Comparison of ENCODE assay signal across 28 mouse cellular contexts in genomic region chr12:86030932-86031331, GRCm38 (mm10). TPM values are rescaled to one million over a fixed set of nuclear protein-coding genes. Genes with fewer than 3 reads are reported as not detected.
DNase-seq lines count a peak whose midpoint lies in the region; ATAC-seq and TF ChIP-seq lines count a peak whose summit lies in the region.
"Had no signal": no experiment of that assay in that cellular context is flagged by ENCODE, and none has a peak within 500 bp of the region (broad histone marks: within the 10 kb centered on the region; RNA-seq: fewer than 3 reads in every experiment).

No protein-coding gene starts in this region.

- H3K9me3 ChIP-seq in liver, embryonic 12.5 days (replicated peaks), result no peaks in the 10 kb centered on the region
- no peaks in the 10 kb centered on the region for H3K9me3 ChIP-seq in limb, embryonic 10.5 days (replicated peaks)
- H3K9me3 ChIP-seq in liver, embryonic 15.5 days (replicated peaks), result no peaks in the 10 kb centered on the region
- H3K9me3 ChIP-seq in midbrain, postnatal 0 days (ENCODE audit: low read length), result no peaks in the 10 kb centered on the region
- H3K9me3 ChIP-seq in forebrain, embryonic 11.5 days (ENCODE audit: control insufficient read depth, low read length), result no peaks in the 10 kb centered on the region
- H3K9me3 ChIP-seq: embryonic facial prominence, embryonic 10.5 days; embryonic facial prominence, embryonic 13.5 days; forebrain, embryonic 13.5 days; hindbrain, embryonic 12.5 days; hindbrain, embryonic 15.5 days had no signal

- peak; percentile 59 for ATAC-seq in liver, embryonic 12.5 days
- 0 out of 2 replicates have a peak, but pooled peaks have one; percentile 22 for ATAC-seq in liver, embryonic 15.5 days (ENCODE audit: insufficient read depth)
- peak; percentile 28 for ATAC-seq in megakaryocyte-erythroid progenitor cell, adult 5-6 weeks (replicated peaks; ENCODE audit: low FRiP score, low TSS enrichment, poor library complexity, severe bottlenecking)
- ATAC-seq in midbrain, postnatal 0 days (ENCODE audit: low FRiP score), result no peak
- ATAC-seq in forebrain, embryonic 11.5 days (replicated peaks; ENCODE audit: low FRiP score), result no peak
- ATAC-seq: CD4-positive, CD25-positive, alpha-beta regulatory T cell, adult 4 months; forebrain, embryonic 13.5 days; forebrain, embryonic 16.5 days; Patski had no signal

- H3K4me3 ChIP-seq in liver, embryonic 12.5 days, result no peak overlapping the region
- no peak overlapping the region for H3K4me3 ChIP-seq in limb, embryonic 10.5 days
- H3K4me3 ChIP-seq in liver, embryonic 15.5 days (replicated peaks), result no peak overlapping the region
- no peak overlapping the region for H3K4me3 ChIP-seq in midbrain, postnatal 0 days (ENCODE audit: low read depth, low read length)
- H3K4me3 ChIP-seq in forebrain, embryonic 11.5 days (ENCODE audit: low read depth, low read length), result no peak overlapping the region
- H3K4me3 ChIP-seq: embryonic facial prominence, embryonic 10.5 days; embryonic facial prominence, embryonic 13.5 days; erythroblast, embryonic 14.5 days; forebrain, embryonic 13.5 days; gastrocnemius, adult 2 months; hindbrain, embryonic 12.5 days; hindbrain, embryonic 15.5 days had no signal

- TF ChIP-seq CTCF in midbrain, postnatal 0 days (IDR thresholded peaks at IDR 0.05), result no peak

- no peaks in the 10 kb centered on the region for H3K27me3 ChIP-seq in liver, embryonic 12.5 days (replicated peaks)
- no peaks in the 10 kb centered on the region for H3K27me3 ChIP-seq in limb, embryonic 10.5 days (ENCODE audit: low read depth, poor library complexity, severe bottlenecking)
- H3K27me3 ChIP-seq in liver, embryonic 15.5 days, result no peaks in the 10 kb centered on the region
- H3K27me3 ChIP-seq in midbrain, postnatal 0 days (ENCODE audit: insufficient read depth, low read length), result no peaks in the 10 kb centered on the region
- no peaks in the 10 kb centered on the region for H3K27me3 ChIP-seq in forebrain, embryonic 11.5 days (ENCODE audit: control insufficient read depth, insufficient read depth, low read length)
- H3K27me3 ChIP-seq: embryonic facial prominence, embryonic 13.5 days; forebrain, embryonic 13.5 days; hindbrain, embryonic 12.5 days; hindbrain, embryonic 15.5 days; Patski had no signal

- 53% methylated on average over 5 of the region's 5 CpGs for WGBS in liver, embryonic 12.5 days (ENCODE audit: insufficient replicate concordance)
- 85% methylated on average over 5 of the region's 5 CpGs for WGBS in limb, embryonic 10.5 days
- whole genome bisulfite sequencing in liver, embryonic 15.5 days (ENCODE audit: insufficient replicate concordance), result 49% methylated on average over 5 of the region's 5 CpGs
- 76% methylated on average over 5 of the region's 5 CpGs for WGBS in midbrain, postnatal 0 days
- 86% methylated on average over 5 of the region's 5 CpGs for WGBS in forebrain, embryonic 11.5 days

- H3K36me3 ChIP-seq in liver, embryonic 12.5 days, result no peaks in the 10 kb centered on the region
- H3K36me3 ChIP-seq in limb, embryonic 10.5 days, result no peaks in the 10 kb centered on the region
- 0 out of 2 replicates have a peak, but pooled peaks cover under 1% of the 10 kb centered on the region for H3K36me3 ChIP-seq in liver, embryonic 15.5 days (replicated peaks)
- H3K36me3 ChIP-seq in midbrain, postnatal 0 days (ENCODE audit: insufficient read depth, low read length), result no peaks in the 10 kb centered on the region
- no peaks in the 10 kb centered on the region for H3K36me3 ChIP-seq in forebrain, embryonic 11.5 days (ENCODE audit: control insufficient read depth, insufficient read depth, low read length)
- H3K36me3 ChIP-seq: embryonic facial prominence, embryonic 13.5 days; hindbrain, embryonic 12.5 days; hindbrain, embryonic 15.5 days had no signal

- H3K4me2 ChIP-seq in liver, embryonic 12.5 days, result 0 out of 2 replicates have a peak overlapping the region, but pooled peaks have one; percentile 8
- H3K4me2 ChIP-seq in liver, embryonic 15.5 days, result no peak overlapping the region
- H3K4me2 ChIP-seq in midbrain, postnatal 0 days (ENCODE audit: low read depth, low read length, poor library complexity, severe bottlenecking), result no peak overlapping the region
- no peak overlapping the region for H3K4me2 ChIP-seq in forebrain, embryonic 11.5 days (ENCODE audit: low read depth, low read length, severe bottlenecking)
- H3K4me2 ChIP-seq: embryonic facial prominence, embryonic 13.5 days; forebrain, embryonic 13.5 days; heart, embryonic 11.5 days; hindbrain, embryonic 12.5 days; hindbrain, embryonic 15.5 days had no signal

- H3K27ac ChIP-seq in liver, embryonic 12.5 days, result peak overlapping the region; percentile 40
- H3K27ac ChIP-seq in limb, embryonic 10.5 days, result peak overlapping the region; percentile 10; the same call in 1 of the 2 replicates
- H3K27ac ChIP-seq in liver, embryonic 15.5 days (replicated peaks), result no peak overlapping the region
- no peak overlapping the region for H3K27ac ChIP-seq in midbrain, postnatal 0 days (ENCODE audit: low read depth, low read length)
- H3K27ac ChIP-seq in forebrain, embryonic 11.5 days (ENCODE audit: low read depth, low read length), result no peak overlapping the region
- H3K27ac ChIP-seq: embryonic facial prominence, embryonic 10.5 days; embryonic facial prominence, embryonic 13.5 days; forebrain, embryonic 13.5 days; gastrocnemius, adult 2 months; hindbrain, embryonic 12.5 days; hindbrain, embryonic 15.5 days had no signal

- H3K4me1 ChIP-seq in liver, embryonic 12.5 days, result peaks cover 26% of the 10 kb centered on the region
- peaks cover 34% of the 10 kb centered on the region for H3K4me1 ChIP-seq in limb, embryonic 10.5 days
- peaks cover 4% of the 10 kb centered on the region; the same call in 1 of the 2 replicates for H3K4me1 ChIP-seq in liver, embryonic 15.5 days (replicated peaks)
- H3K4me1 ChIP-seq in midbrain, postnatal 0 days (ENCODE audit: insufficient read depth, low read length), result no peaks in the 10 kb centered on the region
- no peaks in the 10 kb centered on the region for H3K4me1 ChIP-seq in forebrain, embryonic 11.5 days (replicated peaks; ENCODE audit: control insufficient read depth, insufficient read depth, low read length)
- H3K4me1 ChIP-seq: forebrain, embryonic 13.5 days; hindbrain, embryonic 12.5 days; hindbrain, embryonic 15.5 days had no signal

- no peak overlapping the region for H3K9ac ChIP-seq in liver, embryonic 12.5 days
- H3K9ac ChIP-seq in liver, embryonic 15.5 days, result no peak overlapping the region
- H3K9ac ChIP-seq in midbrain, postnatal 0 days (replicated peaks; ENCODE audit: low read length, poor library complexity, severe bottlenecking), result no peak overlapping the region
- no peak overlapping the region for H3K9ac ChIP-seq in forebrain, embryonic 11.5 days (ENCODE audit: low read length)
- H3K9ac ChIP-seq: embryonic facial prominence, embryonic 13.5 days; forebrain, embryonic 13.5 days; hindbrain, embryonic 12.5 days; hindbrain, embryonic 15.5 days had no signal

- no peak for DNase-seq in liver
- no peak for DNase-seq in limb, embryonic 10.5 days (ENCODE audit: low spot score)
- no peak for DNase-seq in midbrain, postnatal 0 days (ENCODE audit: low spot score)
- no peak for DNase-seq in forebrain, embryonic 11.5 days (ENCODE audit: low spot score)
- no peak for DNase-seq in gastrocnemius, postnatal 36 days
- DNase-seq: adrenal gland, postnatal 10 days; cerebellum, adult 11 months; cerebellum, adult 2 months; cerebellum, adult 9-11 months; cerebellum, postnatal 25 days; embryo, embryonic 11 days; gastrocnemius, adult 2 months; gastrocnemius, postnatal 14 days; heart, adult 18-20 months had no signal

- intact Hi-C loops in gastrocnemius, postnatal 36 days (cut with DNase I), result no loop called here

RNA-seq across cellular contexts. Expression of gene Tgfb3, which starts 47.9 kb away (rescaled TPM):
- 6.1 and 9.9 TPM in 2 replicates for polyA plus RNA-seq in liver, embryonic 12.5 days (2016; fragmentation: Nextera tagmentation; extraction: Ambion mirVana)
- polyA plus RNA-seq in limb, embryonic 10.5 days (2016; fragmentation: Nextera tagmentation; extraction: Ambion mirVana), result 15.7 and 24.3 TPM in 2 replicates
- 2.1 TPM in 2 replicates for polyA plus RNA-seq in liver, embryonic 15.5 days (2015; fragmentation: Nextera tagmentation; extraction: Ambion mirVana)
- total RNA-seq in megakaryocyte-erythroid progenitor cell, adult 5-6 weeks (2014; fragmentation: Nextera tagmentation), result not detected in 2 replicates
- total RNA-seq in megakaryocyte-erythroid progenitor cell, adult 5-6 weeks (2017), result not detected in 2 replicates
- 3.3 and 3.6 TPM in 2 replicates for total RNA-seq in midbrain, postnatal 0 days (2014; rRNA removed)
- 3.7 and 4.4 TPM in 2 replicates for polyA plus RNA-seq in midbrain, postnatal 0 days (2015; fragmentation: Nextera tagmentation; extraction: Ambion mirVana)
- polyA plus RNA-seq in forebrain, embryonic 11.5 days (2014; fragmentation: Nextera tagmentation; extraction: Ambion mirVana), result 5.1 and 5.7 TPM in 2 replicates
- total RNA-seq in gastrocnemius, postnatal 36 days (2021), result 10 to 100 TPM; 26.0 to 31.0 TPM
- polyA plus RNA-seq: erythroblast, embryonic 14.5 days had no signal

RNA-seq across cellular contexts. Expression of gene Ift43, which starts 51.4 kb away (rescaled TPM):
- polyA plus RNA-seq in liver, embryonic 12.5 days (2016; fragmentation: Nextera tagmentation; extraction: Ambion mirVana), result 12.3 and 12.9 TPM in 2 replicates
- 61.2 and 71.6 TPM in 2 replicates for polyA plus RNA-seq in limb, embryonic 10.5 days (2016; fragmentation: Nextera tagmentation; extraction: Ambion mirVana)
- polyA plus RNA-seq in liver, embryonic 15.5 days (2015; fragmentation: Nextera tagmentation; extraction: Ambion mirVana), result 4.9 and 7.3 TPM in 2 replicates
- 9.8 TPM in 1 of 2 replicates, not detected in the other for total RNA-seq in megakaryocyte-erythroid progenitor cell, adult 5-6 weeks (2014; fragmentation: Nextera tagmentation)
- total RNA-seq in megakaryocyte-erythroid progenitor cell, adult 5-6 weeks (2017), result not detected in 2 replicates
- 11.9 and 13.7 TPM in 2 replicates for total RNA-seq in midbrain, postnatal 0 days (2014; rRNA removed)
- polyA plus RNA-seq in midbrain, postnatal 0 days (2015; fragmentation: Nextera tagmentation; extraction: Ambion mirVana), result 29.7 and 30.0 TPM in 2 replicates
- polyA plus RNA-seq in forebrain, embryonic 11.5 days (2014; fragmentation: Nextera tagmentation; extraction: Ambion mirVana), result 80.9 and 89.3 TPM in 2 replicates
- total RNA-seq in gastrocnemius, postnatal 36 days (2021), result 1 to 10 TPM; 7.8 to 9.0 TPM
- total RNA-seq: hematopoietic stem cell, adult 5-6 weeks had no signal
- polyA plus RNA-seq: erythroblast, embryonic 14.5 days had no signal

Comparison
In these comparisons a context has a peak if more than half of its experiments do, and no peak if none do; other contexts are left out.
1. H3K27ac ChIP-seq: peak in liver, embryonic 12.5 days (single experiment) and limb, embryonic 10.5 days (single experiment); none in liver, embryonic 15.5 days (single experiment), midbrain, postnatal 0 days (single experiment) and forebrain, embryonic 11.5 days (single experiment).
2. ATAC-seq: peak in liver, embryonic 12.5 days (single experiment), liver, embryonic 15.5 days (single experiment) and megakaryocyte-erythroid progenitor cell, adult 5-6 weeks (single experiment); none in midbrain, postnatal 0 days (single experiment) and forebrain, embryonic 11.5 days (single experiment).